Mouse (Mus musculus): ENCODE measurements around the gene Ift27. TPM values are rescaled to one million over a fixed set of nuclear protein-coding genes. Genes with fewer than 3 reads are reported as not detected.
A peak's percentile ranks its signal among the peaks of the same experiment; 100 is the strongest.

The Ift27 gene
- polyA plus RNA-seq, 1 experiment: 38.7 TPM

DNA sequence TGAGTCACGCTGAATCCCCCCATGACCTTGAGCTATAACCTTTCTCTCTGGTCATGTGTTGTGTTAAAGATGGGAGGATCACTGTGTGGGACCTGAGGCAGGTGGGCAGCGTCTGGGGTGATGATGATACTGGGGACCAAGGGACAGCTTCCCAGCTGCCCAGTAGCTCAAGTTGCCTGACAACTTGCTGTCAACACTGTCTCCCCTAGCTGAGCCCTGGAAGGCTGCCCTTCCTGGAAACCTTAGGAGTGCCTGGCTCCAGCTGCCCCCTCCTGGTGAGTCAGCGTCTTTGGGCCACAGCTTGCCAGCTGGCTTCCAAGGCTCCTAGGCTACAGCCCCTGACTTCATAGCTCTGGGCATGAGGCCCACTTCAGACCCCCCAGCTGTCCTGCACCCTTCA, 31.3 kb upstream of the Ift27 start:
- H3ac ChIP-seq (ENCODE audit: control insufficient read depth, insufficient read length): no peak overlapping the region
- no peaks in the 10 kb centered on the region for H3K36me3 ChIP-seq (ENCODE audit: control insufficient read depth, insufficient read depth)
- no peak for TF ChIP-seq USF1 (IDR thresholded peaks at IDR 0.05; ENCODE audit: low read depth)
- no peak for TF ChIP-seq POLR2AphosphoS2 (IDR thresholded peaks at IDR 0.05; ENCODE audit: insufficient read length, low read depth)
- TF ChIP-seq TCF3 (IDR thresholded peaks at IDR 0.05; ENCODE audit: insufficient read length, low read depth): peak; percentile 77
- peak; percentile 69 to 92 (median 86) for TF ChIP-seq MYOD1 (IDR thresholded peaks at IDR 0.05; ENCODE audit: control insufficient read depth in 1 of 3, insufficient read length in 2 of 3, low read depth in 2 of 3)
- TF ChIP-seq TCF12 (IDR thresholded peaks at IDR 0.05; ENCODE audit: insufficient read depth, poor library complexity, severe bottlenecking): peak; percentile 85
- TF ChIP-seq MYOG (IDR thresholded peaks at IDR 0.05; ENCODE audit: control insufficient read depth in 1 of 3, insufficient read depth in 1 of 3, insufficient read length in 2 of 3, low read depth in 2 of 3): peak; percentile 71 to 98 (median 95)
- no peak for TF ChIP-seq POLR2A (IDR thresholded peaks at IDR 0.05; ENCODE audit: insufficient read length, low read depth)
- peaks cover 44% of the 10 kb centered on the region for H3K27me3 ChIP-seq (ENCODE audit: control insufficient read depth, insufficient read depth, insufficient read length)
- peak overlapping the region; percentile 51 for H3K4me2 ChIP-seq (ENCODE audit: low read depth)
- H3K4me3 ChIP-seq: no peak overlapping the region
- H3K79me2 ChIP-seq (ENCODE audit: control insufficient read depth, insufficient read depth): no peaks in the 10 kb centered on the region

DNA sequence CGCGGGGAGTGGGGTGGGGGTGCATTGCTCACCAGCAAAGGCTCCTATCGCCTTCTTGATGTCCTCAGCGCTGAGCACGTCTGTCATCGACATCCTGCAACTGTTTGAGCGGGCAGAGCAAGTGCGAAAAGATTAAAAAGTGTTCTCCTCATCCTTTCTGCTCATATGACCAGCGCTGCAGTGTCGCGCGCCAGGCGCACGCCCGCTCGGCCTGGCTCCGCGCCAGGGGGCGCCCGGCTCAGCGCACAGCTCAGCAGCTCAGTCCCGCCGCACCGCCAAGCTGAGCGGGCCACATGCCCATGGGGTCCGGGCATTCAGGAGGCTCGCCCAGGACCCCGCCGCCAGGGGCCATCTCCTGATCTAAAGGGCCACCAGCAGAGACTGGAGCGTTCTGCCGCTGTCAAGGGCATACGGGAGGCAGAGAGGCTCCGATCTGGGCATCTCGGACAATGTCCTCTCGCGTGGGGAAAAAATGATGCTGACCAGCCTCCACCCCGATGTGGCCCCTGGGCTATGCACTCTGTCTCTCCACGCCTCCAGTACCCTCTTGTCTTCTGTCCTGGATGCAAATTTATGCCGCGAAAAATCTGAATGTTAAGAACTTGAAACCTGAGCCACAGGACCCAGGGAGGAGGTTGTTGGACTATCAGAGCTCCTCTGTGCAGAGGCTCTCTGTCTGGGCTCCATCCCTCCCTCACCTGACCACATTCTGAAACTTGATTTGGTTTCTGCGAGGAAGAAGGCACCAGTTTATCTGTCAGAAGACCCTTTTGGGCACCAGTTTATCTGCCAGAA, 30.3 kb upstream of the Ift27 start:
- Histone ChIP-seq H3K4me3 (no peak overlapping the region), H3ac (ENCODE audit: control insufficient read depth, insufficient read length) (no peak overlapping the region), H3K4me2 (ENCODE audit: low read depth) (peak overlapping the region; percentile 51), H3K36me3 (ENCODE audit: control insufficient read depth, insufficient read depth) (no peaks in the 10 kb centered on the region), H3K27me3 (ENCODE audit: control insufficient read depth, insufficient read depth, insufficient read length) (peaks cover 53% of the 10 kb centered on the region), H3K79me2 (ENCODE audit: control insufficient read depth, insufficient read depth) (no peaks in the 10 kb centered on the region)
- TF ChIP-seq SRF (IDR thresholded peaks at IDR 0.05; ENCODE audit: control insufficient read depth, insufficient read length, low read depth) (no peak), MYOG (IDR thresholded peaks at IDR 0.05; ENCODE audit: control insufficient read depth in 1 of 3, insufficient read depth in 1 of 3, insufficient read length in 2 of 3, low read depth in 2 of 3) (peak in 1 of 3 experiments; percentile 2), MYOD1 (IDR thresholded peaks at IDR 0.05; ENCODE audit: control insufficient read depth in 1 of 3, insufficient read length in 2 of 3, low read depth in 2 of 3) (peak in 1 of 3 experiments; percentile 62), POLR2A (IDR thresholded peaks at IDR 0.05; ENCODE audit: insufficient read length, low read depth) (no peak)

DNA sequence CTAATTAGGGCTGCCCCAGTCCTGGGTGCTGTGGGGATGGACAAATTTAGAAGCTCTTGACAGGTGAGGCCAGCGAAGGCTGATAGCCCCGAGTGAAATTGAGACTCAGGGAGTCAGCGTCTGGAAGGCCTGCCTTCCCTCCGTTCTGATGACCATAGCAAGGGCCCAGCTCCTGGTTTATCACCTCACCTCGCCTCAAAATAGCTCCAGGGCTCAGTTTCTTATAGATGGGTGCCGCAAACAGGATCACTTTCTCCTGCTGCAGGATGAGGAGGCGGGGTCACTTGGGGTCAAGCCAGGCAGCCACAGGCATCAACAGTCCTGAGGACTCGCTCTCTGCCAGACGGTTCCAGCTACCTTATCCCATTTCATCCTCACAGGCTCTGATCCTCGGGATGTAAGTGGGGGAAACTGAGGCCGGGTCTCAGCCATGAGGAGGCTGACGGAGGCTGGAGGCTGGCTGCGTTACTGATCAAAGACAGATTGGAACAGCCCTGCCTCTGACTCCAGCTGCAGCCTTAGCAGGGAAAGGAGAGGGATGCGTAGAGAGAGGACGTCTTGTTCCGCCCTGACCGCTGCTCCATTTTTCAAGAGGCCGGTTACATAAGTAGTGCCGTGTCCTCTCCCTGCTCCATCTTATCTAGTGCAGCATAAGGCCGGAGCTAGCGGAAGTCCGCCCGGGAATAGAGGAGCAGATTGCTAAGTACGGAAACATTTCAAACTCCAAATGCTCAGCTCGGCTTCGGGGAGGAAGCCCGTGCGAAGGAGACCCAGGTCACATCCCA, 21.4 kb upstream of the Ift27 start:
- H3ac ChIP-seq (ENCODE audit: control insufficient read depth, insufficient read length): no peak overlapping the region
- peaks cover 89% of the 10 kb centered on the region for H3K27me3 ChIP-seq (ENCODE audit: control insufficient read depth, insufficient read depth, insufficient read length)
- no peaks in the 10 kb centered on the region for H3K79me2 ChIP-seq (ENCODE audit: control insufficient read depth, insufficient read depth)
- TF ChIP-seq MYOD1 (IDR thresholded peaks at IDR 0.05; ENCODE audit: control insufficient read depth in 1 of 3, insufficient read length in 2 of 3, low read depth in 2 of 3): peak in 1 of 3 experiments; percentile 5
- no peak for TF ChIP-seq MYOG (IDR thresholded peaks at IDR 0.05; ENCODE audit: control insufficient read depth in 1 of 3, insufficient read depth in 1 of 3, insufficient read length in 2 of 3, low read depth in 2 of 3)
- H3K4me2 ChIP-seq (ENCODE audit: low read depth): no peak overlapping the region
- no peak overlapping the region for H3K4me3 ChIP-seq
- H3K36me3 ChIP-seq (ENCODE audit: control insufficient read depth, insufficient read depth): no peaks in the 10 kb centered on the region

DNA sequence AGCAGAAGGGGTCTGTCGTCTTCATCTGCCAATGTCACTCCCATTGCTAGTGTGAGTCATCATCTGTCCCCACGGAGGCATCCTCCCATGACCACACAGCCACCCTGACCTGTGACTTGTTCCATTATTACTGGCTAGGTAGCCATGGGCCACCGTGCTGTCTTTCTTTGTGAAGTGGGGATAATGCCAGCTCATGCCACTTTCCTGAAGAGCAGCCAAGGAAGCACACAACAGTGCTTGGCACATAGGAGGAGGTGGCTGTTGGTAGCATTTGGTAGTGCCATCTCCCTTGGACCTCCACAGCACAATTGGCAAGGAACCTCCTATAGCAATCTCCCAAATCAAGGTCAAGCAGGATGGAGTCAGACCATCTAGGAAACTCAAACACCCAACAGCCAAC, 20.4 kb upstream of the Ift27 start:
- Histone ChIP-seq H3ac (ENCODE audit: control insufficient read depth, insufficient read length) (no peak overlapping the region), H3K27me3 (ENCODE audit: control insufficient read depth, insufficient read depth, insufficient read length) (peaks cover 80% of the 10 kb centered on the region), H3K79me2 (ENCODE audit: control insufficient read depth, insufficient read depth) (no peaks in the 10 kb centered on the region), H3K4me3 (no peak overlapping the region), H3K36me3 (ENCODE audit: control insufficient read depth, insufficient read depth) (no peaks in the 10 kb centered on the region), H3K4me2 (ENCODE audit: low read depth) (no peak overlapping the region)
- no peak for TF ChIP-seq CEBPB (IDR thresholded peaks at IDR 0.05; ENCODE audit: insufficient read depth, poor library complexity, severe bottlenecking)
- no peak for TF ChIP-seq MAX (IDR thresholded peaks at IDR 0.05; ENCODE audit: low read depth)
- no peak for TF ChIP-seq TCF3 (IDR thresholded peaks at IDR 0.05; ENCODE audit: insufficient read length, low read depth)
- no peak for TF ChIP-seq REST (IDR thresholded peaks at IDR 0.05; ENCODE audit: insufficient read depth, insufficient read length)
- TF ChIP-seq MYOG (IDR thresholded peaks at IDR 0.05; ENCODE audit: control insufficient read depth in 1 of 3, insufficient read depth in 1 of 3, insufficient read length in 2 of 3, low read depth in 2 of 3): no peak
- no peak for TF ChIP-seq SRF (IDR thresholded peaks at IDR 0.05; ENCODE audit: control insufficient read depth, insufficient read length, low read depth)
- no peak for TF ChIP-seq E2F4 (IDR thresholded peaks at IDR 0.05; ENCODE audit: insufficient read depth)
- no peak for TF ChIP-seq POLR2A (IDR thresholded peaks at IDR 0.05; ENCODE audit: insufficient read length, low read depth)
- no peak for TF ChIP-seq TCF12 (IDR thresholded peaks at IDR 0.05; ENCODE audit: insufficient read depth, poor library complexity, severe bottlenecking)
- no peak for TF ChIP-seq POLR2AphosphoS2 (IDR thresholded peaks at IDR 0.05; ENCODE audit: insufficient read length, low read depth)
- TF ChIP-seq MYOD1 (IDR thresholded peaks at IDR 0.05; ENCODE audit: control insufficient read depth in 1 of 3, insufficient read length in 2 of 3, low read depth in 2 of 3): no peak
- no peak for TF ChIP-seq USF1 (IDR thresholded peaks at IDR 0.05; ENCODE audit: low read depth)

DNA sequence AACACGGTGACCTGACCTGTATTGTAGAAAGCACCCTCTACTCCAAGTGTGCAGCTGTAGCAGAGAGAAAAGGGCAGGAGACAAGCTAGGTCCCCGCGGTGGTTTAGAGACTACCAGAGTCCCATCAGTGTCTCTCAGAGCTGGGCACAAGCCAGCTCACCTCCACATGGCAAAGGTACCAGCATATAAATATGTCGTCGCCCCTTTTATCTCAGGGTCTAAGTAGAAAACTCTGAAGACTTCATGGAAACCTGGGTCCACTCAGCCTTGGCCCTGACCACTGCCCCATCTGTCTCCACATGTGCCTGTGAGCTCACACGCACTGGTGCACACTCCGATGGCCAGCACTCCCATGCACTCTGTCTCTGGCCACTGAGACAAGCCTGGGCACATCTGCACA, 15.7 kb upstream of the Ift27 start:
- no peak overlapping the region for H3ac ChIP-seq (ENCODE audit: control insufficient read depth, insufficient read length)
- no peak for TF ChIP-seq REST (IDR thresholded peaks at IDR 0.05; ENCODE audit: insufficient read depth, insufficient read length)
- no peak for TF ChIP-seq POLR2A (IDR thresholded peaks at IDR 0.05; ENCODE audit: insufficient read length, low read depth)
- no peak for TF ChIP-seq TCF12 (IDR thresholded peaks at IDR 0.05; ENCODE audit: insufficient read depth, poor library complexity, severe bottlenecking)
- no peak for TF ChIP-seq CEBPB (IDR thresholded peaks at IDR 0.05; ENCODE audit: insufficient read depth, poor library complexity, severe bottlenecking)
- no peak for TF ChIP-seq POLR2AphosphoS2 (IDR thresholded peaks at IDR 0.05; ENCODE audit: insufficient read length, low read depth)
- no peak for TF ChIP-seq MYOG (IDR thresholded peaks at IDR 0.05; ENCODE audit: control insufficient read depth in 1 of 3, insufficient read depth in 1 of 3, insufficient read length in 2 of 3, low read depth in 2 of 3)
- TF ChIP-seq E2F4 (IDR thresholded peaks at IDR 0.05; ENCODE audit: insufficient read depth): no peak
- TF ChIP-seq SRF (IDR thresholded peaks at IDR 0.05; ENCODE audit: control insufficient read depth, insufficient read length, low read depth): no peak
- no peak for TF ChIP-seq TCF3 (IDR thresholded peaks at IDR 0.05; ENCODE audit: insufficient read length, low read depth)
- no peak for TF ChIP-seq MYOD1 (IDR thresholded peaks at IDR 0.05; ENCODE audit: control insufficient read depth in 1 of 3, insufficient read length in 2 of 3, low read depth in 2 of 3)
- no peak for TF ChIP-seq USF1 (IDR thresholded peaks at IDR 0.05; ENCODE audit: low read depth)
- TF ChIP-seq MAX (IDR thresholded peaks at IDR 0.05; ENCODE audit: low read depth): no peak
- H3K79me2 ChIP-seq (ENCODE audit: control insufficient read depth, insufficient read depth): no peaks in the 10 kb centered on the region
- H3K36me3 ChIP-seq (ENCODE audit: control insufficient read depth, insufficient read depth): no peaks in the 10 kb centered on the region
- H3K4me2 ChIP-seq (ENCODE audit: low read depth): no peak overlapping the region
- H3K4me3 ChIP-seq: no peak overlapping the region
- peaks cover 39% of the 10 kb centered on the region for H3K27me3 ChIP-seq (ENCODE audit: control insufficient read depth, insufficient read depth, insufficient read length)

All from myocyte (in vitro differentiated cells).